Mouse (Mus musculus) hindbrain, postnatal 0 days (tissue): ENCODE measurements at regions not wholly inside any gene's neighbourhood (a gene's known extent, or its start where the extent isn't known, plus 50 kb on each side); places are given as distances from the start of the nearest gene placed in this dataset.

ENCODE experiments used
- ATAC-seq: fragments of 200-750 bp; cut with Nextera tagmentation; 2 replicates; pipeline ENCODE4 v1.8.0; 2017; ENCODE audit warnings: mild to moderate bottlenecking, moderate TSS enrichment, moderate library complexity
- DNase-seq: peaks from one replicate; pipeline ENCODE4 v3.0.0-alpha.2; 2015; ENCODE audit warnings: low spot score
- H3K27ac ChIP-seq: fragments of 300-500 bp; sonication (generic); 2 replicates; pipeline ENCODE4 v1.5.1; 2014; ENCODE audit warnings: mild to moderate bottlenecking
- H3K27me3 ChIP-seq: fragments of 300-500 bp; sonication (generic); 2 replicates; pipeline ENCODE4 v1.6.1; 2014; ENCODE audit warnings: low read length, mixed read lengths; ENCODE audit not compliant: insufficient read depth
- H3K36me3 ChIP-seq: fragments of 300-500 bp; sonication (generic); 2 replicates; pipeline ENCODE4 v1.6.1; 2014; ENCODE audit warnings: low read length, mixed read lengths; ENCODE audit not compliant: insufficient read depth
- H3K4me1 ChIP-seq: fragments of 300-500 bp; sonication (generic); 2 replicates; pipeline ENCODE4 v1.6.1; 2014; ENCODE audit warnings: antibody characterized with exemption, low read length, mixed read lengths; ENCODE audit not compliant: insufficient read depth
- H3K4me2 ChIP-seq: fragments of 300-500 bp; sonication (generic); 2 replicates; pipeline ENCODE4 v1.6.1; 2014; ENCODE audit warnings: low read depth, mild to moderate bottlenecking, low read length, moderate library complexity, mixed read lengths
- H3K4me3 ChIP-seq: fragments of 300-500 bp; sonication (generic); 2 replicates; pipeline ENCODE4 v1.5.1; 2014; ENCODE audit warnings: low read length
- H3K9ac ChIP-seq: fragments of 300-500 bp; sonication (generic); replicated peaks from 2 replicates; pipeline ENCODE4 v1.6.1; 2014; ENCODE audit warnings: mild to moderate bottlenecking, low read length, moderate library complexity, mixed read lengths
- H3K9me3 ChIP-seq: fragments of 300-500 bp; sonication (generic); 2 replicates; pipeline ENCODE4 v1.6.1; 2016; ENCODE audit warnings: low read length, mixed read lengths
- CTCF ChIP-seq: IDR thresholded peaks from 2 replicates; pipeline ENCODE4 v1.5.1; 2016; ENCODE audit warnings: antibody characterized with exemption, control low read depth, low read depth
- WGBS: fragments of 180-500 bp; shearing (Covaris S2); extraction: QIAGEN DNeasy Blood & Tissue Kit; methylation state at CpG from one replicate; pipeline ENCODE4 v1.1.7; 2014; 5-methylcytosine and 5-hydroxymethylcytosine counted together

DNA sequence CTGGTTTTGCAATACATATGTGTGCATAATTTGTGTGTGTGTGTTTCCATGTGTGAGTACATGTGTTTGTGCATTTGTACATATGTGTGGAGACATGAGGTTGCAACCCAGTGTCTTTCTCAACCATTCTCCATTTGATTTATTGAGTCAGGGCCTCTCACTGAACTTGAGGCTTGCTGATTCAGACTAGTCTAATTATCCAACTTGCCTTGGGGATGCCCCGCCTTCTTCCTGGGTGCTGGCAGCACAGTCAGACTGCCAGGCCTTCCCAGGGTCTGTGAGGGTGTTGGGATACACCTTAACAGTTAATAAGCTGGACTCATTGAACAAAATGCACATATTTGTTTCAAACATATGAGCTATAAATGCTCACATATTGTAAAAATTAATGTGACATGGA lies 56.1 kb upstream of the Pde7b start:
- no peaks in the 10 kb centered on the region for H3K36me3 ChIP-seq
- no peak for TF ChIP-seq CTCF
- ATAC-seq, result no peak

DNA sequence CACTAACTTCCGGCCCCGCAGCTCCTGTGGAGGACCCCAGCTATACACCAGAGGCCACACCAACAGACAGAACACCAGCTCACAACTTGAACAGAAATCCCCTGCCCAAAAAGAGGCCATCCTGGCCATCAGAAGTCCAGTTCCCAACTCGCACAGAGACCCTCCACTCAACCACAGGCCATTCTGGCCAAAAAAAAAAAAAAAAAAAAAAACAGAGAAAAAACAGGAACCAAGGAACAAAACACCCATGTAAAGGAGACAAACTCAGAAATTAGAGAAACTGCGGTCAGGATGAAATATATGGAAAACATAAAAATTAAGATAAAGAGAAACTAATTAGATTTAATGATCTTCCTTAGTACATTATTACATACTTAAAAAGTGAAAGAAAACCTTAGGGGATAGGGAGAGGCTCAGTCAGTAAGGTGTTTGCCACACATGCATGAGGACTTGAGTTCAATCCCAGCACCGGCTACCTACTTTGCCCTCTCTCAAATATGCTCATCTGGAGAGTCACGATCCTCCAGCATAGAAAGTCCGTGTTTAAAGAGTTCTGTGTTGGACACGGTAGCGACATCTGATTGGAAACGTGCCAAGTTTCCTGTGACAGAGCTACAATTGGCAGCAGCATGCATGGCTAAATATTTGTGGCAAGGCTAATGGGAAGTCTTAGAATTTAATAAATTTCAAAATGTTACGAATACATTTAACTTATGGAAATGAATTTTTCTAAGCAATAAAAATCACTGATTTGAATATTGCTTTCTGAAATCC lies 51.9 kb upstream of the Pde7b start:
- Histone ChIP-seq H3K4me3 (no peak overlapping the region), H3K9me3 (no peaks in the 10 kb centered on the region), H3K4me1 (no peaks in the 10 kb centered on the region), H3K27me3 (no peaks in the 10 kb centered on the region), H3K4me2 (0 out of 2 replicates have a peak overlapping the region, but pooled peaks have one; percentile 27), H3K9ac (no peak overlapping the region), H3K27ac (no peak overlapping the region), H3K36me3 (no peaks in the 10 kb centered on the region)
- 54% methylated on average over 11 of the region's 11 CpGs for WGBS
- no peak for ATAC-seq
- DNase-seq, result peak; percentile 57
- no peak for TF ChIP-seq CTCF

More for the DNA sequence above, 56.1 kb upstream of the Pde7b start:
- Histone ChIP-seq H3K4me3 (no peak overlapping the region), H3K4me1 (no peaks in the 10 kb centered on the region), H3K9me3 (no peaks in the 10 kb centered on the region), H3K27ac (no peak overlapping the region), H3K9ac (no peak overlapping the region), H3K27me3 (no peaks in the 10 kb centered on the region), H3K4me2 (no peak overlapping the region)
- no peak for DNase-seq
- WGBS, result 91% methylated on average over 1 of the region's 1 CpGs

DNA sequence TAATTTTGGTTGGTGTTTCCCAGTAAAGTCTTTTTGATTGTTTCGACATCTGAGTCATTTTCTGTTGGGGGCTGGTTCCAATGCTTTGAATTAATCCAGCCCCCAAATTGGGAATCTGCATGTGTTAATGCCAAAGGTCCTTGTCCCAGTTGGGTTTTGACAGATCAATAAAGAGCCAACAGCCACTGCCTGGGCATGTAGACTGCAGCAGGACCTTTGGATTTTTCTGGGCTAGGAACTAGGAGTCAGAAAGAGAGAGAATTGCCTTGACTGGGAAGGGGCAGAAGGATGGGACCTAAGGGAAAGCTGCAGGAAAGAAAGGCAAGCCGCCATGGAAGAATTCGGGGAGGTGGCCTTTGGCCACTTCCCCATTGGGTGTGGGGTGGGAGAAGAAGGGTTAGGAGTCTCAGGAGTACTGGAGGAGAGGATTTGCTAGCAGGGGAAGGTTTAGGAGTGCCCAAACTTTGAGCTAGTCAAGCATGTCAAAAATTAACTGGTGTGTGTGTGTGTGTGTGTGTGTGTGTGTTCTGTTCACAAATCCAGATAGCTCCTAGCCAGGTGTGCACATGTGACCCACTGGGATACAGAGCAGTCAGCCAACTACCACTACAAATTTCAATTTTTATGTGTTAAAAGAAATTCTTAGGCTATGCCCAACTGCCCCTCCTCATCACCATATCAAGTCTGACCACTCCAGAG lies 51.0 kb upstream of the Pde7b start:
- DNase-seq, result no peak
- TF ChIP-seq CTCF, result no peak
- H3K27ac ChIP-seq, result no peak overlapping the region
- H3K36me3 ChIP-seq, result no peaks in the 10 kb centered on the region
- no peaks in the 10 kb centered on the region for H3K27me3 ChIP-seq
- no peaks in the 10 kb centered on the region for H3K4me1 ChIP-seq
- no peak overlapping the region for H3K4me3 ChIP-seq
- ATAC-seq, result no peak
- no peaks in the 10 kb centered on the region for H3K9me3 ChIP-seq
- H3K4me2 ChIP-seq, result no peak overlapping the region
- H3K9ac ChIP-seq, result no peak overlapping the region
- 89% methylated on average over 3 of the region's 3 CpGs for WGBS
